Mouse (Mus musculus): Measurements from ENCODE around the gene Eif5a.
"Not testable (repeated sequence)": the region's sequence is repeated elsewhere in the genome, so short reads cannot be mapped to it uniquely, and the experiment has no call there.

Eif5a gene

DNA sequence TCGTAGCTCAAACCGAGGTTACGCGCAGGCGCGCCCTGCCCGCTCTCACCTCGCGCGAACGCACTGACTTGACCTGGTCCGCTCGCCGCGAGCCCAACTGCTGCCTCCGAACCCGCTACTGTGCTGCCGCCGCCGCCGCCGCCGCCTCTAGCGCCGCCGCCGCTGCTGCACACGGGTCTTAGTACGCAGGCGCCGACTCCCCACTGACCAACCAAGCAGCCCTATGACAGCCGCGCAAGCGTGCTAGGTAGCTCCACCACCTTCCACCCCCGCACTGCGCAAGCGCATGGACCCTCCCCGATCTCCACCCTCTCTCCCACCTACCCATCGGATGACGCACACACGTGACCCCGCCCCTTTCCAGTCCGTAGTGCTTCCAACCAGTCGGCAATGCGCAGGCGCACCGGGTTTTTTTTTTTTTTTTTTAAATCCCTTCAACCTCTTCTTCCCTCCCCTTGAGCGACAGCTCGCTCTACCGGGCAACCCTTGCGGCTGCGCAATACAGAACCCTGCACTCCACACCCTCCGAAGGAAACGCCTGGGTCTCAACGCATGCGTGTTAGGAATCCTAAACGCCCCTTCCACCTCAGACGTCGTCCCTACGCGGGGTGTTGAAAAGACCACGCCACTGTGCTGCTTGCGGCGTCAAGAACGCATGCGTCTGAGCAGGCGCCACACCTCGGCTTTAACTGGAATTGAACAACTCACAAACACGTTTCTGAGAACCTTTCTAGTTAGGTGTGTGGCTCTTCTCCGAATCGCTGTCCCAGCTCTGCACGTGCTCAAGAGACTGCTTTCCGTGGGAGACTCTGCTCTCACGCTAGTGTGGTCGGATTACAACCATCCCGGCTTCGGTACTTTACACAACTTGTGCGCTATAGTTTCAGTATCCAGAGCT is at the start of gene Eif5a:
Gene Eif5a (minus strand): TSS at position 845 of the 898 bp plus-strand sequence.
- DNase-seq (ENCODE audit: low read depth, low spot score): peak; percentile 100

DNA sequence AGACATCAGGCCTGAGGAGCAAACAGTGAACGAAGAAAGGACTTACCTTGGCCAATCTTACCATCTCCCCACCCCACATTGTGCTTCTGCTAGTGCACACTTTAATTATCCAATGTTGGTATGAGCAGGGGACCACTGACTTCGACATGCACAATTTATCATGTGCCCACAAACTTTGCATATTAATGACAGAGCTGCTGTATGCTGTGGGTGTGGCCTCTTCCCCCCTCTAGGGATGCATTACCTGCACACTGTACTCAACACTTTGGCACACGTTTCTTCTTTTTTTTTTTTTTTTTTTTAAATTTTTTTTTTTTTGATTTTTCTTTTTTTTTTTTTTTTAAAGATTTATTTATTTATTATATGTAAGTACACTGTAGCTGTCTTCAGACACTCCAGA is 49.0 kb upstream of the Eif5a start:
- no peak for DNase-seq (ENCODE audit: low read depth, low spot score)

DNA sequence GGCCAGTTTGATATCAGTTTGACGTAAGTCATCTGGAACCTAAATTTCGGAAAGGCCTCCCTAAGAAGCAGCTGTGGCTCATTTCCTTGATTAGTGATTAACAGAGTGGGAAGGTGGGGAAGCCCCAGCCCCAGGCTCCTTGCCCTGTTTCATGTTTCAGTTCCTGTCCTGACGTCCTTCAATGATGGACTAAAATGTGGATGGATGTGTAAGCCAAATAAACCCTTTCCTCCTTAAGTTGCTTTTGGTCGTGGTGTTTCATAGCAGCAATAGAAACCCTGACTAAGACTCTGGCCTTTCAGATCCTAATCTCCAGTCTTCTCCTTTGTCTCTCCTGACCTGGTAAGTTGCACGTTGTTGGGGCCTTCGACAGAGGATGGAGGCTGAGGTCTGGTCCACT is 48.5 kb upstream of the Eif5a start:
- no peak for DNase-seq (ENCODE audit: low read depth, low spot score)

DNA sequence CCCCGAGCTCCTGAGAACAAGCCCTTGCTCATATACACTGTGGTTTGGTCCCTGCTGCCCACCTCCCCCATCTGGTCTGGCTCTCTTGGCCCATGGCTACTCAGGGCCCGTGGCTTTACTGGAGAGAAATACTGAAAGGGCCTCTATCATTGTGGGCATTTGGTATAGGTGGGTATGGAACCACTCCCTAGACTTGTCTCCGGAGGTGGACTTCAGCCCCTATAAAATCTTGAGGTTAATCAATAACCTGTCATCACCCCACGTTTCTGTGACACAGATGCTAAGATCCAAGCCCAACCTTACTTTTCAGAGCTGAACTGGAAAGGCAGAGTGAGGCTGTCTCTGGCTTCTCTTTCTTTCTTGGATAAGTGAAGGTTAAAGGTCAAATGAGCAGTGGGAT is 47.0 kb upstream of the Eif5a start:
- no peak for DNase-seq (ENCODE audit: low read depth, low spot score)

DNA sequence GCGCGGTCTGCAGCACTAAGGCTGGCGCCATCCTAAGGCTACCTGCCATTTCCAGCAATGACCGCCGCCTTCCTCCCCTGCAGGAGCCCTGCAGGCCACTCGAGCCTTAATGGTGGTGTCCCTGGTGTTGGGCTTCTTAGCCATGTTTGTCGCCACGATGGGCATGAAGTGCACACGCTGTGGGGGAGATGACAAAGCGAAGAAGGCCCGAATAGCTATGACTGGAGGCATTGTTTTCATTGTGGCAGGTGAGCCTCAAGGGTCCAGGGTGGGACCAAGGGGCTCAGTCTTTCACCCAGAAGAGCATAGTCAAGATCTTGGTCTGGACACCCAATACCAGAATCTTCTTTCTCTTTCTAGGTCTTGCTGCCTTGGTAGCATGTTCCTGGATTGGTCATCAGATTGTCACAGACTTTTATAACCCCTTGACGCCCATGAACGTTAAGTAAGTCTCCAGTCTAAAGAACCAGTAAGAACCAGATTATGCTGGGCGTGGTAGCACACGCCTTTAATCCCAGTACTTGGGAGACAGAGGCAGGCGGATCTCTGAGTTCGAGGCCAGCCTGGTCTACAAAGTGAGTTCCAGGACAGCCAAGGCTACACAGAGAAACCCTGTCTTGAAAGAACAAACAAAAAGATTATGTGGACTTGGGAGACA is 45.2 kb upstream of the Eif5a start:
- DNase-seq (ENCODE audit: low read depth, low spot score): no peak

DNA sequence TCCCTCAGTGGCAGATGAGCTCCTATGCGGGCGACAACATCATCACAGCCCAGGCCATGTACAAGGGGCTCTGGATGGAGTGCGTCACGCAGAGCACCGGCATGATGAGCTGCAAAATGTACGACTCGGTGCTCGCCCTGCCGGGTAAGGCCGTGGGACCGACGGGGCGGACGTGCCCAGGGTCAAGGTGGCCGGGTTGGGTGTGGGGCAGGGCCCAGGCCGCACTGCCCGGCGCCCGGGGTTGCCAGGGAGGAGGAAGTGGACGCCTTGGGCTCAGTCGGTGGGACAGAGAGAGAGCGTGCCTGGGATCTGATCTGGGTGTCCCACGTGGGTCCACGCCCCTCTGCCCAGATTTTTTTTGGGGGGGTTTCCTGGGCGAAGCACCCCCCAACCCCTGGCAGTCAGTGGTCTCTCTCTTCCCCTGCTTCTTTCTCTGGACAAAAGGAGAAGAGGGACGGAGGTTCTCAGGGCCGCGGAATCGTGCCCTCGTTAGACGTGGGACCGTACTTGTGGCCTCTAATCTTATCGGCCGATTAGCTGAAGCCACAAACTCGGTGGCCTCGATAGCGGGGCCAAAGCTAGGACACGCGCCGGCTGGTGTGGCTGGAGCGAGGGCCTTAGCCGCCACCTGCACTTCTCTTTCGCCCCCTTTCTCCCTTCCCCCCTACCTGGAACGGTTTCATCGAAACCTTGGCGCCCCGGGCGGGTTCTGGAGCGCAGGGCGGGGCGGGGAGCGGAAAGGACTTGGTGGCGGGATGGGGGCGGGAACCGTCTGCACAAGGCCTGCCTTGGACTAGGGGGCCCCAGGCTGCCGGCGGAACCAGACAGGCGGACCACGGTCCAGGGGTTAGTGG is 44.5 kb upstream of the Eif5a start:
- no peak for DNase-seq (ENCODE audit: low read depth, low spot score)

DNA sequence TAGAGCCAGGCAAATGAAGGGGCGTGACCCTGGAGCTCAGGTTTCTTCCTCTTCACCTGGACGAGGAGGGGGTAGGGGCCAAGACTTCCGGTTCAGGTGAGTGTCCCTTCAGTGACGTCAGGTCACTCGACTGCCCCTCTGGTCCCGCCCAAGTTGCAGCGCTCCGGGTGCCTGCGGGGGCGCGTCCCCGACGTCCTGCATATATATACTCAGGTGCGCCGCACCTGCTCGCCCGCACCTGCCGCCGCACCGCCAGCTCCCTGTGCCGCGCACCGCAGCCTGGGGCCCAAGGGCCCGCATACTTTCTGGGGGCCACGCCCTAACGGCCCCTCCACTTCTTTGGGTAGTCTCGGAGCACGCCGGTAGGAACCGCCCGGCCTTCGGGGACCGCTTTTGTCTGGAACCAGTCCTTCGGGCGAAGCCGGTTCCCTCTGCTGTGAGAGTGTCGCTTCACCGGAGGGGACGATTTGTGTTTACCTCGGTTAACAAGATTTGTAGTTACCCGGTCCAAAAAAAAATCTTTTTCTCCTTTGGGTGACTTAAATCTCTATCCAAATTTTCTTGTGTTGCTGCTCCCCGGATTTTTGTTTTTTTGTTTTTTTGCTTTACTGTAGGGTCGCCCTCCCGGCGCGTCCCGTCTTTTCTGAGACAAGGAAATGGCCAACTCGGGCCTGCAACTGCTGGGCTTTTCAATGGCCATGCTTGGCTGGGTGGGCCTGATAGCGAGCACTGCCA is 43.7 kb upstream of the Eif5a start:
- DNase-seq (ENCODE audit: low read depth, low spot score): no peak

DNA sequence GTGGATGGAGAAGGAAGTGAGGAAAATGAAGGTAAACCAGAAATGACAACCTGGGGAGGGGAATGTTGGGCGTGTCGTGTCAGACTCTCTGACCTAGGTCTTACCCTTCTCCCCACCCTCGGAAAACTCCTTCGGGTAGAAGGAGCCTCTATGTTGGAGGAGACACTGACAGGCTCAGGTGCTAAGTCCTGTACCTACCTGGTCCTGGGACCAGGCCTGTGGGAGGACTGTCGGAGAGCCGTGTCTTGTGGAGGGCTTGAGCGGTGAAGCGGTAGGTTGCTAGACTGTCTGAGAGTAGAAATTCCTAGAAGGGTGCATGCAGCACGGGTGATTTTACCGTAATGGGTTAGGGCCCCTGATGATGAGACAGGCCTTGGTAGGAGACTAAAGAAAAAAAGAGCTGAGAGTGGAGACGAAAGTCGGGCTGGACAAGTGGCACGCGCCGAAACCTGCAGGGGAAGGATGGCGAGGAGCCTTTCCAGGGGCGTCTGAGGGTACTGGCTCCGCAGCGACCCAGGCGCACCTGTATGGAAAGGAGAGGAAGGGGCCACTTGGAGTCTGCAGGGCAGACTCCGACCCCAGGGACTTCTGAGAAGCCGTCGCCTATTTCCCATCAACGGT is 43.0 kb upstream of the Eif5a start, which contains the start of gene Cldn7:
Gene Cldn7 (plus strand): TSS at position 130 of the 621 bp plus-strand sequence.
- no peak for DNase-seq (ENCODE audit: low read depth, low spot score)

DNA sequence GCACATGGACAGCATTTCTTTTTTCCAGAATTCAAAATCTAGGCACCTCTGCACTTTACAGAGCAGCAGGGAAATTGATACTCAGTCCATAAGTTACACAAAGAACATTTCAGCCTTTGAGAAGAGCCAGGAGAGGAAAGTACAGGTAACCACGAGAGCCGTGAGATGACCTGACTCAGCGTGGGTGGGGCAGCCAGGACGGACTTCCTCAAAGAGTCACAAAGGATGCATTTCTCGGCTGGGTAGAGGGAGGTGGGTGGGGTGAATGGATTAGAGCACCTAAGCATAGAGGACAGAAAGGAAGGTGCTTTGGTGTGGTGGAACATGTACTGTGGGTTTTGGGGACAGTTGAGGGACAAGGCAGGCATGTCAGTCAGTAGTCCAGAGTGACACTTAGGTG is 40.1 kb upstream of the Eif5a start:
- DNase-seq (ENCODE audit: low read depth, low spot score): no peak

DNA sequence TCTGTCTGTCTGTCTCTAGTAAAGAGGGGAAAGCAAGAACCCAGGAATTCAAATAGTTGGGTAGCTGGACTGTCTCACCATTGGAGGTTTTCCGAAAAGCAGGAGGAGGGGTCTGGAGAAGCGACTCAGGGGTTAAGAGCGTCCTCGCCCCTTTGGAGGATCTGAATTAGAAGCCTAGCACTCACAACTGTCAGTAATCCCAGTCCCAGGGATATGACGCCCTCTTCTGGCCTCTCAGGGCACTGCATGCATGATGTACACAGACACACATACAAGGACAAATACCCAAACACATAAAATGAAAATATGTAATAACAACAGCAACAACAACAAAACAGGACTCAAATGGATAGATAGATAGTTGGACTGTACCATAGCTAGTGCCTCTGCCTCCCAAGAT is 38.9 kb upstream of the Eif5a start:
- no peak for DNase-seq (ENCODE audit: low read depth, low spot score)

DNA sequence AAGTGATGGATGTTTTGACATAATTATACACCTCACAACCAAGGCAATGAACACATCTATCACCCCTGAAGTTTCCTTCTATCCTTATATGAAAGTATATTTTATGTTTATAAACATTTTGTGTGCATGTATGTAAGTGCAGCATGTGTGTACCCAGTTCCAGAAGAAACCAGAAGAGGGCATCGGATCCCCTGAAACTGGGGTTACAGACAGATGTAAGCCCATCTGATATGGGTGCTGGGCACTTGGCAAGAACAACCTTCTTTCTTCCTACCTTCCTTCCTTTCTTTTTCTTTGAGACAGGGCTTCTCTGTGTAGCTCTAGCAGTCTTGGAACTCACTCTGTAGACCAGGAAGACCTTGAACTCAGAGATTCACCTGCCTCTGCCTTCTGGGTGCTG is 34.5 kb upstream of the Eif5a start:
- no peak for DNase-seq (ENCODE audit: low read depth, low spot score)

DNA sequence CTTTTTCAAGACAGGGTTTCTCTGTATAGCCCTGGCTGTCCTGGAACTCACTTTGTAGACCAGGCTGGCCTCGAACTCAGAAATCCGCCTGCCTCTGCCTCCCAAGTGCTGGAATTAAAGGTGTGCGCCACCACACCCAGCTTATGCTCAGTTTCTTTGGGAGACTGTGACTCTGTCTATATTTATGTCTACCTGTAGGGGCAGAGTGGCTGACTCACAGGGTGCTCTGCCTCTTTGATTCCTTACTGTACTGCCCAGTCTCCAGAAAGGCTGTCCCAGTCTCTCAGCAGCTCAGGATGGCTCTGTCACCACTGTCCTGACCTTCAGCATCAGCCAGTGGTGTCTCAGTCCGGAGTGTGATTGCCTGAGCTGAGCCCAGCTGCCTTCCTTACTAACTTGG is 33.9 kb upstream of the Eif5a start:
- DNase-seq (ENCODE audit: low read depth, low spot score): not testable (repeated sequence)

DNA sequence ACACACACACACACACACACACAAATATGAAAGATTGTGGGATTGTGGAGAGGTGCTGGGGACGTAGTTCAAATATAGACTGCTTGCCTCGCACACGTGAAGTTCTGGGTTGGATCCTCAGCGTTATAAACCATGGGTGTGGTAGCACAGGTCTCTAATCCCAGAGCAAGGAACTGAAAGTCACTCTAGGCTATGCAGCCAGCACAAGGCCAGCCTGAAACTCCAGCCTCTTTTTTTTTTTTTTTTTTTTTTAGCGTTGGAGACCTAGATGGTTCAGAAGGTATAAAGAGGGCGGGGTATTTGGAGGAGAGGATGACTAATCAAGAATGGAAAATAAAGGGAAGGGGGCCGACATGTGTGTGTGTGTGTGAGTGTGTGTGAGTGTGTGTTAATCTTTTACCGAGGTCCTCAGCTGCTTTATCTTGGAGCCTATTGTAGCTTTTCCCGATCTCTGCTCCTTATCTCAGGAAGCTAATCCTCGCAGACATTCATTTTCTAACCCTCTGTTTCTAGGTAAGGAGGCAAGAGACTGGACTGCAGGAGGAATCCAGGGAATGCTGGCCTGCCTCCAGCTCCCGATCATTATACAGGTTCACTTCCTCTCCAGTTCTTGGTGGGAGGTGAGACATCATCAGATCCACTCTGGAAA is 31.6 kb upstream of the Eif5a start:
- DNase-seq (ENCODE audit: low read depth, low spot score): no peak

DNA sequence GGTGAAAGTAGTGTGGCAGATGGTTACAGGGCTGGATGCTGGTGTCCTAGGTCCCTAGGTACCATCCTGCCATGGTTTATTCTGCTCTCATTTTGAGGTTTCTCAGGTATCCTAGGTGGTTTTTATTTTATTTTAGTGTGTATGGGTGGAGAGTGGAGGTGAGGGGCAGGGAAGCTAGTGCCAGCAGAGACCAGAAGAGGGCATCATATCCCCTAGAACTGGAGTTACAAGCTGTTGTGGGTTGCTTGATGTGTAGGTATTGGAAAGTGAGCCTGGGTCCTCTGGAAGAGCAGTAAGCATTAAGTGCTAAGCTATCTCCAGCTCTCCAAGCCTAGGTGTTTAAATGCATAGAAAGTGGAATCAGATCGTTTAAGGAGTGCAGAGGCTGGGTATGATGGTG is 30.5 kb upstream of the Eif5a start:
- no peak for DNase-seq (ENCODE audit: low read depth, low spot score)

DNA sequence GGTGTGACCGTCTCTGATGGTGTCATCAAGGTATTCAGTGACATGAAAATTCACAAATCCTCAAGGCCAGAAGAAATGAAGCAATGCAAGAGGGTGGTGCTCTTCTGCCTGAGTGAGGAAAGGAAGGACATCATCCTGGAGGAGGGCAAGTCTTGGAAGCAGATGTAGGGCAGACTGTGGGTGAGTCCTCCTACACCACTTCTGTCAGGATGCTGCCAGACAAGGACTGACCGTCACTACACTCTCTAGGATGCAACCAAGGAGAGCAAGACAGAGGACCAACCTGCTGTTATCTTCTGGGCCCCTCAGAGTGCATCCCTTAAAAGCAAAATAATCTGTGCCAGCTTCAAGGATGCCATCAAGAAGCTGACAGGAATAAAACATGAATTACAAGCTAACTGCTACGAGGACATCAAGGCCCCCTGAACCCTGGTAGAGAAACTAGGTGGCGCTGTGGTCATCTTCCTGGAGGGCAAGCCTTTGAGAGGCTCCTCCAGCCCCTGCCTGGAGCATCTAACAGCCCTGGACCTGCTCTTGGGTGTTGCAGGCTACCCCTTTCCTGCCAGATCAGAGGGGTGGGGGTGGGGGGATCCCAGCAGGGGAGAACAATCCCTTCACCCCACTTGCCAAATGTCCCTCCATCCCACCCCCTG is 29.2 kb upstream of the Eif5a start:
- DNase-seq (ENCODE audit: low read depth, low spot score): no peak

DNA sequence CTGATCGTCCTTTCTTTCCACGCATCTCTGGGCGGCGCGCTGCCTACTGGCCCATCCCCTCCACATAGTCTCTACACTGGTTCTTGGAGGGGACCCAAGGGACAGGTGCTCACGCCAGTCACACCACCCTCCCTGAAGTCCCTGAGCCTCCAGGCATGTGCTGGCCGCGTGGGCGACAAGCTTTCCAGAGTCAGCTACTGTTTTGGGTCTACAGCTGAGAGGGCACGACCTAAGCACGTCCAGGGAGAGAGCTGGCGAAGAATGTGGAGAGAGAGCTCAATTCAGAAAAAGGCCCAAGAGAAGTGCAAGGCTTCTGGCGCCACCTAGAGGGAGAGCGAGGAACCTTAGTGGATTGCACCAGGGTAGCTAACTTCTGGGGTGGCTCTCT is 27.0 kb upstream of the Eif5a start:
- DNase-seq (ENCODE audit: low read depth, low spot score): peak; percentile 84

DNA sequence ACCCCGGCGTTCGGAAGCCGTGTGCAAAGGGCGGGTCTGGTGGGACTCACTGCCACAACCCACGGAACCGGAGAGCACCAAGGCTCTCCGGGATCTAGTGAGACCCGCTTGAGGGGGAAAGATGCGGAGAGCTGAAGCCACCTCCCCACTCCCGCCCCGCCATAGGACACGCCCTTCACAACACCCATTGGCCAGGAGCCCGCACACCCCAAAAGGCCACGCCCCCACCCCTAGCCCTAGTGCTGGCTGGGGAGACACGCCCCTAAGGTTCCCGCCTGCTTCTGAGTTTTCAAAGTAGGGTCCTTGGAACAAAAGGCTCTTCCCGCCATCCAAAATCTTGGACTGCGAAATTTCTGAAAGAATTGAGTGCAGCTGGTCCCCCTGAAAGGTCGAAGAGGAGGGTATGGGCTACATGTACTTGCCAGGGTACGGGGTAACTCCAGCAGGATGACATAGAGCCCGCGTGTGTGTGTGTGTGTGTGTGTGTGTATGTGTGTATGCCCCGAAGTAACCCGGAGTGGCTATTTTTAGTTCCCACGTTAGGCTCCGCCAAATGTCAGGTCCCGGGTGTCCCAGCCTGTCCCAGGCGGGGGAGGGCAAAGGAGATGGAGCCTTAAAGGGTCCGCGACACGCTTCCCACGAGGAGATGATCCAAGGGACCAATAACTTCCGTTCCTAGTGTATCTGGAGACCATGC is 26.5 kb upstream of the Eif5a start, which contains the start of gene Slc2a4:
Gene Slc2a4 (minus strand): TSS at position 123 of the 697 bp plus-strand sequence.
- DNase-seq (ENCODE audit: low read depth, low spot score): peak; percentile 91

DNA sequence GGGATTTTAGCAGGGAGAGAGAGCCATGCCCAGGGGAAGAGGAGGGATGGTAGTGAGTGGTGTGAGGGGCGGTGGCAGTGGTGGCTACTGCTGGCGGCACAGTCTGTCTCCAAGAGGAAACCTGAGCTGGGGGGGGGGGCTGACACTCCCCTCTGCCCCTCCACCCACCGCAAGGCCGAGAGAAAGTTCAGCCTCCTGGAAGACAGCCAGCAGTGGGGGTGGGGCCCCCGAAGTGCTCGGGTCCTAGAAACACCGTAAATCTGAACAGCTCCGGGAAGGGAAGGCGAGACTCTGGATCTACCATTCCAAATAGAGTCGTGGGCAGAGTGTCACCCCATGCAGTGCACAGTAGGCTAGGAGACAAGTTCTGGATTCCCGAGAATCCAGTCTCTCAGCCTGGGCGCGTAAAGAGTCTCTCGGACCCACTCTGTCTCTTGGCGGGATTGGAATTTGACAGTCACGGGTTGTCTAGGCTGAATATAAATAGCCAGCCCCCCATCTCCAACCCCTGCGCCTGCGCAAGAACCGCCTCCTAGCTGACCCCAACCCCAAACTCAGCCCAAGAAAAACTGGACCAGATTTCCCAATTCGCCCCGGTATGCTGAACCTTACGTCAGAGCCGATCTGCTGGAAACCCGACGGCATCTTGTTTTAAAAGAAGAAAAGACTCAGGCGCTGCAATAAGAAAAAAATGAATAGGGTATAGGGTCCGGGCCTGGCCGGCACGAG is 25.7 kb upstream of the Eif5a start:
- DNase-seq (ENCODE audit: low read depth, low spot score): no peak

Measured in WW6 (cell line).